Comparison of ENCODE assay signal across 7 mouse cellular contexts in genomic region chr5:92809416-92809750, GRCm38 (mm10).
A peak's percentile ranks its signal among the peaks of the same experiment; 100 is the strongest.
DNase-seq lines count a peak whose midpoint lies in the region; ATAC-seq and TF ChIP-seq lines count a peak whose summit lies in the region.

No protein-coding gene starts in this region.

- ATAC-seq in lung, embryonic 16.5 days (ENCODE audit: low read depth): no peak
- ATAC-seq in forebrain, postnatal 0 days: no peak
- 0 out of 2 replicates have a peak, but pooled peaks have one; percentile 11 for ATAC-seq in liver, embryonic 11.5 days (replicated peaks; ENCODE audit: low FRiP score)
- ATAC-seq in stomach, embryonic 15.5 days (ENCODE audit: insufficient read depth, low FRiP score, low read depth): no peak

- no peak for DNase-seq in lung, postnatal 10 days
- DNase-seq in forebrain, postnatal 0 days: no peak
- no peak for DNase-seq in liver, embryonic 11.5 days (ENCODE audit: low spot score)
- DNase-seq in embryo, embryonic 10.5 days (ENCODE audit: low spot score): no peak
- DNase-seq in frontal cortex, postnatal 14 days (ENCODE audit: low spot score in 2 of 2): no peak

- H3K4me1 ChIP-seq in lung, embryonic 16.5 days (replicated peaks; ENCODE audit: control insufficient read depth, insufficient read depth, low read length): peaks cover 31% of the 10 kb centered on the region
- peaks cover 4% of the 10 kb centered on the region; the same call in 1 of the 2 replicates for H3K4me1 ChIP-seq in forebrain, postnatal 0 days (ENCODE audit: insufficient read depth)
- H3K4me1 ChIP-seq in liver, embryonic 11.5 days (replicated peaks; ENCODE audit: control insufficient read depth, insufficient read depth, low read length): peaks cover 3% of the 10 kb centered on the region; the same call in 1 of the 2 replicates
- peaks cover 14% of the 10 kb centered on the region for H3K4me1 ChIP-seq in stomach, embryonic 15.5 days

- H3K4me3 ChIP-seq in lung, embryonic 16.5 days (ENCODE audit: low read length): peak overlapping the region; percentile 35
- 0 out of 2 replicates have a peak overlapping the region, but pooled peaks have one; percentile 24 for H3K4me3 ChIP-seq in forebrain, postnatal 0 days (ENCODE audit: low read depth, low read length)
- H3K4me3 ChIP-seq in liver, embryonic 11.5 days (ENCODE audit: low read depth, low read length): peak overlapping the region; percentile 26; the same call in 1 of the 2 replicates
- H3K4me3 ChIP-seq in stomach, embryonic 15.5 days (replicated peaks): peak overlapping the region; percentile 20

- H3K27me3 ChIP-seq in lung, embryonic 16.5 days (ENCODE audit: control insufficient read depth, insufficient read depth, low read depth, low read length): peaks cover 3% of the 10 kb centered on the region; the same call in 1 of the 2 replicates
- no peaks in the 10 kb centered on the region for H3K27me3 ChIP-seq in forebrain, postnatal 0 days (ENCODE audit: insufficient read depth, low read length)
- peaks cover 15% of the 10 kb centered on the region for H3K27me3 ChIP-seq in liver, embryonic 11.5 days (replicated peaks; ENCODE audit: control insufficient read depth, insufficient read depth, low read length)
- no peaks in the 10 kb centered on the region for H3K27me3 ChIP-seq in stomach, embryonic 15.5 days (replicated peaks)

- peak overlapping the region; percentile 47 for H3K4me2 ChIP-seq in lung, embryonic 16.5 days (ENCODE audit: low read depth, low read length)
- H3K4me2 ChIP-seq in forebrain, postnatal 0 days (ENCODE audit: low read depth): peak overlapping the region; percentile 40
- H3K4me2 ChIP-seq in liver, embryonic 11.5 days: peak overlapping the region; percentile 58
- H3K4me2 ChIP-seq in stomach, embryonic 15.5 days: peak overlapping the region; percentile 47

- TF ChIP-seq CTCF in forebrain, postnatal 0 days (IDR thresholded peaks at IDR 0.05; ENCODE audit: low read depth): no peak

- peak overlapping the region; percentile 44; the same call in 1 of the 2 replicates for H3K9ac ChIP-seq in lung, embryonic 16.5 days (ENCODE audit: low read length)
- no peak overlapping the region; the same call in 1 of the 2 replicates for H3K9ac ChIP-seq in forebrain, postnatal 0 days
- H3K9ac ChIP-seq in liver, embryonic 11.5 days (ENCODE audit: low read depth, low read length): no peak overlapping the region
- no peak overlapping the region for H3K9ac ChIP-seq in stomach, embryonic 15.5 days

- H3K27ac ChIP-seq in lung, embryonic 16.5 days (ENCODE audit: low read length): peak overlapping the region; percentile 86
- H3K27ac ChIP-seq in forebrain, postnatal 0 days (ENCODE audit: low read depth, low read length): no peak overlapping the region
- no peak overlapping the region for H3K27ac ChIP-seq in liver, embryonic 11.5 days (ENCODE audit: low read depth, low read length)
- H3K27ac ChIP-seq in stomach, embryonic 15.5 days: peak overlapping the region; percentile 41

- H3K36me3 ChIP-seq in lung, embryonic 16.5 days (ENCODE audit: control insufficient read depth, insufficient read depth, low read length): no peaks in the 10 kb centered on the region
- no peaks in the 10 kb centered on the region for H3K36me3 ChIP-seq in forebrain, postnatal 0 days (ENCODE audit: insufficient read depth)
- H3K36me3 ChIP-seq in liver, embryonic 11.5 days (ENCODE audit: control insufficient read depth, insufficient read depth, low read length): no peaks in the 10 kb centered on the region
- no peaks in the 10 kb centered on the region for H3K36me3 ChIP-seq in stomach, embryonic 15.5 days

- WGBS in lung, embryonic 16.5 days: 24% methylated on average over 13 of the region's 13 CpGs
- WGBS in forebrain, postnatal 0 days: 28% methylated on average over 13 of the region's 13 CpGs
- WGBS in liver, embryonic 11.5 days: 23% methylated on average over 13 of the region's 13 CpGs
- 30% methylated on average over 13 of the region's 13 CpGs for WGBS in stomach, embryonic 15.5 days

- no peaks in the 10 kb centered on the region for H3K9me3 ChIP-seq in lung, embryonic 16.5 days (ENCODE audit: control insufficient read depth, low read length)
- no peaks in the 10 kb centered on the region for H3K9me3 ChIP-seq in forebrain, postnatal 0 days (ENCODE audit: low read length)
- H3K9me3 ChIP-seq in liver, embryonic 11.5 days (ENCODE audit: control insufficient read depth, low read length): no peaks in the 10 kb centered on the region
- no peaks in the 10 kb centered on the region for H3K9me3 ChIP-seq in stomach, embryonic 15.5 days

Comparison
In these comparisons a context has a peak if more than half of its experiments do, and no peak if none do; other contexts are left out.
1. H3K27ac ChIP-seq: peak in lung, embryonic 16.5 days (single experiment) and stomach, embryonic 15.5 days (single experiment); none in forebrain, postnatal 0 days (single experiment) and liver, embryonic 11.5 days (single experiment).
2. Peak in every context shown above with its lines, with median percentiles within 50 percentile points of each other: H3K4me2 ChIP-seq and H3K4me3 ChIP-seq.